Mouse (Mus musculus): ENCODE results near the gene Rbfox1. TPM values are rescaled to one million over a fixed set of nuclear protein-coding genes. Genes with fewer than 3 reads are reported as not detected.

The Rbfox1 gene
- polyA plus RNA-seq, 1 experiment from 2014 or later = 2.3 TPM

DNA sequence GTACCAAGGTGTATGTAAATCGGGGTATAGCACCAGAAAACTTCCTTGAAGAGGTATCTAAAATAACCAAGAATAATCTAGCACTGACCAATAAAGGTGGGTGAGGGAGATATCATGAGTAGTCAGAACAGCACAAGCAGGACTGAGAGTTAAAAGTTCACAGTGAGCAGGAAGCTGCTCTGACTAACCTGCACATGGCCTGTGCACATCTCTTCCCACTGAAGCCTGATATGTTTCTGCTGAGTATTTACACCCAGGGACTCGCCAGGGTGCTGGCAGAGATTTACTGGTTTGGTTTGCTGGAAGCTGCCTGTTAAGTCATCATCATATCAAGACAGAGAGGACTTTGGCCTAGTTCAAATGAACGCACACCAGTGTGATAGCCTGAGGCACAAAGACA is 1357.3 kb downstream of the Rbfox1 start:
- Histone ChIP-seq H3K36me3 (ENCODE audit: control insufficient read depth, insufficient read depth) (no peaks in the 10 kb centered on the region), H3K27me3 (replicated peaks; ENCODE audit: control insufficient read depth, insufficient read depth, low read length) (no peaks in the 10 kb centered on the region), H3K4me1 (replicated peaks; ENCODE audit: control insufficient read depth, insufficient read depth, low read length) (no peaks in the 10 kb centered on the region), H3K4me2 (replicated peaks; ENCODE audit: low read depth) (no peak overlapping the region), H3K9me3 (ENCODE audit: control insufficient read depth) (no peaks in the 10 kb centered on the region), H3K4me3 (ENCODE audit: low read depth, low read length) (no peak overlapping the region), H3K9ac (ENCODE audit: low read depth, low read length) (no peak overlapping the region), H3K27ac (ENCODE audit: low read depth, low read length) (no peak overlapping the region)
- 63% methylated on average over 3 of the region's 3 CpGs for WGBS
- no peak for TF ChIP-seq CTCF (IDR thresholded peaks at IDR 0.05; ENCODE audit: low read depth)
- no peak for ATAC-seq

GRCm38 (mm10) chr16:7244382-7244781 is 1359.2 kb downstream of the Rbfox1 start:
- H3K4me3 ChIP-seq (ENCODE audit: low read depth, low read length) = no peak overlapping the region
- H3K27ac ChIP-seq (ENCODE audit: low read depth, low read length) = no peak overlapping the region
- TF ChIP-seq CTCF (IDR thresholded peaks at IDR 0.05; ENCODE audit: low read depth) = no peak
- no peaks in the 10 kb centered on the region for H3K36me3 ChIP-seq (ENCODE audit: control insufficient read depth, insufficient read depth)
- H3K4me2 ChIP-seq (replicated peaks; ENCODE audit: low read depth) = no peak overlapping the region
- H3K9me3 ChIP-seq (ENCODE audit: control insufficient read depth) = no peaks in the 10 kb centered on the region
- 91% methylated on average over 1 of the region's 1 CpGs for WGBS
- H3K4me1 ChIP-seq (replicated peaks; ENCODE audit: control insufficient read depth, insufficient read depth, low read length) = no peaks in the 10 kb centered on the region
- ATAC-seq = no peak
- H3K27me3 ChIP-seq (replicated peaks; ENCODE audit: control insufficient read depth, insufficient read depth, low read length) = no peaks in the 10 kb centered on the region
- H3K9ac ChIP-seq (ENCODE audit: low read depth, low read length) = no peak overlapping the region

GRCm38 (mm10) chr16:7251696-7252095 is 1366.5 kb downstream of the Rbfox1 start:
- H3K36me3 ChIP-seq (ENCODE audit: control insufficient read depth, insufficient read depth) = no peaks in the 10 kb centered on the region
- H3K27me3 ChIP-seq (replicated peaks; ENCODE audit: control insufficient read depth, insufficient read depth, low read length) = no peaks in the 10 kb centered on the region
- no peaks in the 10 kb centered on the region for H3K9me3 ChIP-seq (ENCODE audit: control insufficient read depth)
- H3K9ac ChIP-seq (ENCODE audit: low read depth, low read length) = no peak overlapping the region
- no peak for ATAC-seq
- TF ChIP-seq CTCF (IDR thresholded peaks at IDR 0.05; ENCODE audit: low read depth) = no peak
- H3K4me2 ChIP-seq (replicated peaks; ENCODE audit: low read depth) = no peak overlapping the region
- H3K4me1 ChIP-seq (replicated peaks; ENCODE audit: control insufficient read depth, insufficient read depth, low read length) = no peaks in the 10 kb centered on the region
- 49% methylated on average over 4 of the region's 4 CpGs for WGBS
- H3K27ac ChIP-seq (ENCODE audit: low read depth, low read length) = no peak overlapping the region
- H3K4me3 ChIP-seq (ENCODE audit: low read depth, low read length) = no peak overlapping the region

GRCm38 (mm10) chr16:7257366-7257765 is 1372.2 kb downstream of the Rbfox1 start:
- WGBS = 91% methylated on average over 4 of the region's 4 CpGs

DNA sequence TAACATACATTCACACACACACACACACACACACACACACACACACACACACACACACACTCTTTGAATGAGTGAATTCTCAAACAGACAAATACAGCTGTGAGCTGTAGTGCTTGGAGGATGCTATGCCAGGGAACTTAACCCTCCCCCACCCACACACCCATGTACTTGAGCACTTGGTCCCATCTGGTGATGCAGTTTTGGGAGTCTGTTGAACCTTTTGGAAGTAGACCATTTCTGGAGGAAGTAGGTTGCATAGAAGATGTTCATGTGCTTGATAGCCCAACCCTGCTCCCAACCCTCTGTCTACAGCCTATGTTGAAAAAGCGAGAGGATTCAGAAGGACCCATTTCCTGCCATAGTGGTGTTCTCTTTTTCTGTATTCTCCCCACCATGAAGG is 1378.1 kb downstream of the Rbfox1 start:
- no peaks in the 10 kb centered on the region for H3K9me3 ChIP-seq (ENCODE audit: control insufficient read depth)
- no peak overlapping the region for H3K4me3 ChIP-seq (ENCODE audit: low read depth, low read length)
- no peaks in the 10 kb centered on the region for H3K36me3 ChIP-seq (ENCODE audit: control insufficient read depth, insufficient read depth)
- H3K9ac ChIP-seq (ENCODE audit: low read depth, low read length) = no peak overlapping the region
- 81% methylated on average over 1 of the region's 1 CpGs for WGBS
- ATAC-seq = no peak
- no peak overlapping the region for H3K4me2 ChIP-seq (replicated peaks; ENCODE audit: low read depth)
- H3K4me1 ChIP-seq (replicated peaks; ENCODE audit: control insufficient read depth, insufficient read depth, low read length) = no peaks in the 10 kb centered on the region
- no peaks in the 10 kb centered on the region for H3K27me3 ChIP-seq (replicated peaks; ENCODE audit: control insufficient read depth, insufficient read depth, low read length)
- H3K27ac ChIP-seq (ENCODE audit: low read depth, low read length) = no peak overlapping the region
- no peak for TF ChIP-seq CTCF (IDR thresholded peaks at IDR 0.05; ENCODE audit: low read depth)

More at GRCm38 (mm10) chr16:7257366-7257765, 1372.2 kb downstream of the Rbfox1 start:
- Histone ChIP-seq H3K4me2 (replicated peaks; ENCODE audit: low read depth) (no peak overlapping the region), H3K9ac (ENCODE audit: low read depth, low read length) (no peak overlapping the region), H3K9me3 (ENCODE audit: control insufficient read depth) (no peaks in the 10 kb centered on the region), H3K4me1 (replicated peaks; ENCODE audit: control insufficient read depth, insufficient read depth, low read length) (no peaks in the 10 kb centered on the region), H3K36me3 (ENCODE audit: control insufficient read depth, insufficient read depth) (no peaks in the 10 kb centered on the region), H3K27ac (ENCODE audit: low read depth, low read length) (no peak overlapping the region), H3K27me3 (replicated peaks; ENCODE audit: control insufficient read depth, insufficient read depth, low read length) (no peaks in the 10 kb centered on the region), H3K4me3 (ENCODE audit: low read depth, low read length) (no peak overlapping the region)
- ATAC-seq = no peak
- no peak for TF ChIP-seq CTCF (IDR thresholded peaks at IDR 0.05; ENCODE audit: low read depth)

- Histone ChIP-seq H3K9me3 (ENCODE audit: control insufficient read depth) (no peaks in the 10 kb centered on the region), H3K4me2 (replicated peaks; ENCODE audit: low read depth) (no peak overlapping the region), H3K9ac (ENCODE audit: low read depth, low read length) (no peak overlapping the region), H3K27me3 (replicated peaks; ENCODE audit: control insufficient read depth, insufficient read depth, low read length) (no peaks in the 10 kb centered on the region), H3K4me3 (ENCODE audit: low read depth, low read length) (no peak overlapping the region), H3K27ac (ENCODE audit: low read depth, low read length) (no peak overlapping the region), H3K4me1 (replicated peaks; ENCODE audit: control insufficient read depth, insufficient read depth, low read length) (no peaks in the 10 kb centered on the region), H3K36me3 (ENCODE audit: control insufficient read depth, insufficient read depth) (no peaks in the 10 kb centered on the region)
- ATAC-seq = no peak
- TF ChIP-seq CTCF (IDR thresholded peaks at IDR 0.05; ENCODE audit: low read depth) = no peak
These were observed 1380.6 kb downstream of the Rbfox1 start for GRCm38 (mm10) chr16:7265715-7266114.

DNA sequence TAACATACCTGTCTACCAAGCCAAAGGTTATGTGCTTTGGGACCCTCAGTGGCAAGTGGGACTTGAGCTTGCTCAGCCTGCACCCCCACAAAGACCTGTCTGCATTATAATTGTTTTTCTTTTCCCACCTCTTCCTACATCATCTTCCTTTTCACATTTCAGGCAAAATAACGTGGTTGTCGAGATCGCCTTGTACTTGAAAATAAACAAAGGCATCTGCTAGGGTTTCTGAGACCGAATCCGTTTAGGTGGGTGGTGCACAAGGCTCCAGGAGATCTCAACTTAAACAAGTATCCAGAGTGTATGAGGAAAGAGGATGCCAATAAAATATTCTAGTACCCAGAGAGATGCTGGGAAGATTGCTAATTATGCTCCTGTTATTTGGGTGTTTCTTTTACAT is 1390.3 kb downstream of the Rbfox1 start:
- TF ChIP-seq CTCF (IDR thresholded peaks at IDR 0.05; ENCODE audit: low read depth) = no peak
- Histone ChIP-seq H3K9ac (ENCODE audit: low read depth, low read length) (no peak overlapping the region), H3K9me3 (ENCODE audit: control insufficient read depth) (no peaks in the 10 kb centered on the region), H3K36me3 (ENCODE audit: control insufficient read depth, insufficient read depth) (no peaks in the 10 kb centered on the region), H3K4me3 (ENCODE audit: low read depth, low read length) (no peak overlapping the region), H3K27ac (ENCODE audit: low read depth, low read length) (no peak overlapping the region), H3K4me1 (replicated peaks; ENCODE audit: control insufficient read depth, insufficient read depth, low read length) (no peaks in the 10 kb centered on the region), H3K4me2 (replicated peaks; ENCODE audit: low read depth) (no peak overlapping the region), H3K27me3 (replicated peaks; ENCODE audit: control insufficient read depth, insufficient read depth, low read length) (no peaks in the 10 kb centered on the region)
- 90% methylated on average over 5 of the region's 5 CpGs for WGBS
- no peak for ATAC-seq
